ENCODE assay signal across 9 mouse cellular contexts in genomic region chr6:34869225-34869915, GRCm38 (mm10). TPM values are rescaled to one million over a fixed set of nuclear protein-coding genes. Genes with fewer than 3 reads are reported as not detected.
DNase-seq lines count a peak whose midpoint lies in the region; ATAC-seq and TF ChIP-seq lines count a peak whose summit lies in the region.
"Had no signal": no experiment of that assay in that cellular context is flagged by ENCODE, and none has a peak within 500 bp of the region (broad histone marks: within the 10 kb centered on the region; RNA-seq: fewer than 3 reads in every experiment).

No protein-coding gene starts in this region.

- peak; percentile 9 for DNase-seq in midbrain, embryonic 10.5 days (ENCODE audit: low spot score)
- DNase-seq in midbrain, postnatal 0 days (ENCODE audit: low spot score), result no peak
- DNase-seq in thymus, postnatal 36 days, result peak; percentile 44 to 64
- DNase-seq in forebrain, embryonic 14.5 days (ENCODE audit: low spot score), result no peak
- DNase-seq in gastrocnemius, adult 18-20 months (ENCODE audit: low spot score), result no peak
- DNase-seq in Muller cell, postnatal 12 days (ENCODE audit: inconsistent ontology term), result no peak

- whole genome bisulfite sequencing in midbrain, embryonic 10.5 days, result 86% methylated on average over 13 of the region's 13 CpGs
- 84% methylated on average over 13 of the region's 13 CpGs for WGBS in midbrain, postnatal 0 days
- 10% methylated on average over 13 of the region's 13 CpGs for WGBS in liver, embryonic 15.5 days (ENCODE audit: insufficient replicate concordance)
- WGBS in forebrain, embryonic 14.5 days, result 86% methylated on average over 13 of the region's 13 CpGs

- no peak overlapping the region for H3K4me2 ChIP-seq in midbrain, postnatal 0 days (ENCODE audit: low read depth, low read length, poor library complexity, severe bottlenecking)
- H3K4me2 ChIP-seq in liver, embryonic 15.5 days, result peak overlapping the region; percentile 62
- no peak overlapping the region for H3K4me2 ChIP-seq in forebrain, embryonic 14.5 days (ENCODE audit: low read length)
- H3K4me2 ChIP-seq: neural tube, embryonic 13.5 days had no signal

- H3K36me3 ChIP-seq in midbrain, embryonic 10.5 days, result peaks cover 9% of the 10 kb centered on the region
- H3K36me3 ChIP-seq in midbrain, postnatal 0 days (ENCODE audit: insufficient read depth, low read length), result no peaks in the 10 kb centered on the region
- H3K36me3 ChIP-seq in liver, embryonic 15.5 days (replicated peaks), result peaks cover 14% of the 10 kb centered on the region; the same call in 1 of the 2 replicates
- peaks cover 5% of the 10 kb centered on the region; the same call in 1 of the 2 replicates for H3K36me3 ChIP-seq in forebrain, embryonic 14.5 days (ENCODE audit: control insufficient read depth, insufficient read depth, low read length)
- H3K36me3 ChIP-seq: neural tube, embryonic 13.5 days had no signal

- H3K27me3 ChIP-seq in midbrain, embryonic 10.5 days (ENCODE audit: low read depth, poor library complexity, severe bottlenecking), result no peaks in the 10 kb centered on the region
- H3K27me3 ChIP-seq in midbrain, postnatal 0 days (ENCODE audit: insufficient read depth, low read length), result no peaks in the 10 kb centered on the region
- H3K27me3 ChIP-seq in liver, embryonic 15.5 days, result no peaks in the 10 kb centered on the region
- H3K27me3 ChIP-seq in forebrain, embryonic 14.5 days (replicated peaks; ENCODE audit: control insufficient read depth, insufficient read depth, low read length), result no peaks in the 10 kb centered on the region
- H3K27me3 ChIP-seq: neural tube, embryonic 13.5 days had no signal

- H3K4me1 ChIP-seq in midbrain, embryonic 10.5 days, result peaks cover 18% of the 10 kb centered on the region
- no peaks in the 10 kb centered on the region for H3K4me1 ChIP-seq in midbrain, postnatal 0 days (ENCODE audit: insufficient read depth, low read length)
- peaks cover 81% of the 10 kb centered on the region for H3K4me1 ChIP-seq in liver, embryonic 15.5 days (replicated peaks)
- H3K4me1 ChIP-seq in forebrain, embryonic 14.5 days (ENCODE audit: control insufficient read depth, insufficient read depth, low read length), result no peaks in the 10 kb centered on the region
- H3K4me1 ChIP-seq: neural tube, embryonic 13.5 days had no signal

- no peak overlapping the region for H3K9ac ChIP-seq in midbrain, postnatal 0 days (replicated peaks; ENCODE audit: low read length, poor library complexity, severe bottlenecking)
- peak overlapping the region; percentile 19; the same call in 1 of the 2 replicates for H3K9ac ChIP-seq in liver, embryonic 15.5 days
- no peak overlapping the region for H3K9ac ChIP-seq in forebrain, embryonic 14.5 days (ENCODE audit: low read length)
- H3K9ac ChIP-seq: neural tube, embryonic 13.5 days had no signal

- H3K27ac ChIP-seq in midbrain, embryonic 10.5 days (replicated peaks), result peak overlapping the region; percentile 55
- H3K27ac ChIP-seq in midbrain, postnatal 0 days (ENCODE audit: low read depth, low read length), result no peak overlapping the region
- H3K27ac ChIP-seq in liver, embryonic 15.5 days (replicated peaks), result peak overlapping the region; percentile 80
- H3K27ac ChIP-seq in forebrain, embryonic 14.5 days (ENCODE audit: low read depth, low read length), result no peak overlapping the region
- H3K27ac ChIP-seq: neural tube, embryonic 13.5 days had no signal

- no peak for ATAC-seq in midbrain, postnatal 0 days (ENCODE audit: low FRiP score)
- ATAC-seq in erythroid progenitor cell, adult 5-6 weeks (replicated peaks; ENCODE audit: low FRiP score, poor library complexity, severe bottlenecking), result peak; percentile 71
- peak; percentile 54 for ATAC-seq in liver, embryonic 15.5 days (ENCODE audit: insufficient read depth)
- ATAC-seq in forebrain, embryonic 14.5 days, result no peak

- no peaks in the 10 kb centered on the region for H3K9me3 ChIP-seq in midbrain, embryonic 10.5 days (replicated peaks)
- no peaks in the 10 kb centered on the region for H3K9me3 ChIP-seq in midbrain, postnatal 0 days (ENCODE audit: low read length)
- no peaks in the 10 kb centered on the region for H3K9me3 ChIP-seq in liver, embryonic 15.5 days (replicated peaks)
- no peaks in the 10 kb centered on the region for H3K9me3 ChIP-seq in forebrain, embryonic 14.5 days (replicated peaks; ENCODE audit: control insufficient read depth, low read length)
- H3K9me3 ChIP-seq: neural tube, embryonic 13.5 days had no signal

- no peak for TF ChIP-seq CTCF in midbrain, postnatal 0 days (IDR thresholded peaks at IDR 0.05)

- no peak overlapping the region for H3K4me3 ChIP-seq in midbrain, embryonic 10.5 days
- no peak overlapping the region for H3K4me3 ChIP-seq in midbrain, postnatal 0 days (ENCODE audit: low read depth, low read length)
- peak overlapping the region; percentile 29 for H3K4me3 ChIP-seq in liver, embryonic 15.5 days (replicated peaks)
- H3K4me3 ChIP-seq in forebrain, embryonic 14.5 days (ENCODE audit: low read depth, low read length), result no peak overlapping the region
- H3K4me3 ChIP-seq: neural tube, embryonic 13.5 days had no signal

RNA-seq across cellular contexts. Expression of gene Tmem140, which starts 6.4 kb away (rescaled TPM):
- polyA plus RNA-seq in midbrain, embryonic 10.5 days (2016; fragmentation: Nextera tagmentation; extraction: Ambion mirVana), result 1.9 and 2.1 TPM in 2 replicates
- 2.5 and 2.8 TPM in 2 replicates for total RNA-seq in midbrain, postnatal 0 days (2014; rRNA removed)
- 0.46 and 0.67 TPM in 2 replicates for polyA plus RNA-seq in midbrain, postnatal 0 days (2015; fragmentation: Nextera tagmentation; extraction: Ambion mirVana)
- 3.8 TPM in 1 of 2 replicates, not detected in the other for total RNA-seq in erythroid progenitor cell, adult 5-6 weeks (2015; ENCODE audit: low replicate concordance)
- 3.6 and 5.4 TPM in 2 replicates for total RNA-seq in erythroid progenitor cell, adult 5-6 weeks (2017; ENCODE audit: low replicate concordance)
- 5.8 and 8.5 TPM in 2 replicates for polyA plus RNA-seq in liver, embryonic 15.5 days (2015; fragmentation: Nextera tagmentation; extraction: Ambion mirVana)
- polyA plus RNA-seq in forebrain, embryonic 14.5 days (2014; fragmentation: Nextera tagmentation; extraction: Ambion mirVana), result 0.65 and 0.79 TPM in 2 replicates
- total RNA-seq in gastrocnemius, adult 18-20 months (2021), result 10 to 100 TPM; 30.5 to 42.8 TPM

RNA-seq across cellular contexts. Expression of gene Cyren, which starts 8.5 kb away (rescaled TPM):
- 17.0 and 17.7 TPM in 2 replicates for polyA plus RNA-seq in midbrain, embryonic 10.5 days (2016; fragmentation: Nextera tagmentation; extraction: Ambion mirVana)
- total RNA-seq in midbrain, postnatal 0 days (2014; rRNA removed), result 2.8 and 6.0 TPM in 2 replicates
- polyA plus RNA-seq in midbrain, postnatal 0 days (2015; fragmentation: Nextera tagmentation; extraction: Ambion mirVana), result 4.8 and 4.9 TPM in 2 replicates
- total RNA-seq in erythroid progenitor cell, adult 5-6 weeks (2015; ENCODE audit: low replicate concordance), result 6.7 and 10.5 TPM in 2 replicates
- 6.7 and 9.4 TPM in 2 replicates for total RNA-seq in erythroid progenitor cell, adult 5-6 weeks (2017; ENCODE audit: low replicate concordance)
- 5.7 and 6.1 TPM in 2 replicates for polyA plus RNA-seq in liver, embryonic 15.5 days (2015; fragmentation: Nextera tagmentation; extraction: Ambion mirVana)
- 7.9 and 8.0 TPM in 2 replicates for polyA plus RNA-seq in forebrain, embryonic 14.5 days (2014; fragmentation: Nextera tagmentation; extraction: Ambion mirVana)
- total RNA-seq in gastrocnemius, adult 18-20 months (2021), result 1 to 10 TPM; 2.8 to 3.7 TPM

RNA-seq across cellular contexts. Expression of gene Wdr91, which starts 41.3 kb away (rescaled TPM):
- polyA plus RNA-seq in midbrain, embryonic 10.5 days (2016; fragmentation: Nextera tagmentation; extraction: Ambion mirVana), result 11.4 and 13.0 TPM in 2 replicates
- total RNA-seq in midbrain, postnatal 0 days (2014; rRNA removed), result 46.2 and 52.6 TPM in 2 replicates
- 17.7 and 19.1 TPM in 2 replicates for polyA plus RNA-seq in midbrain, postnatal 0 days (2015; fragmentation: Nextera tagmentation; extraction: Ambion mirVana)
- 35.6 and 63.1 TPM in 2 replicates for total RNA-seq in erythroid progenitor cell, adult 5-6 weeks (2015; ENCODE audit: low replicate concordance)
- 74.3 and 74.4 TPM in 2 replicates for total RNA-seq in erythroid progenitor cell, adult 5-6 weeks (2017; ENCODE audit: low replicate concordance)
- polyA plus RNA-seq in liver, embryonic 15.5 days (2015; fragmentation: Nextera tagmentation; extraction: Ambion mirVana), result 10.2 and 11.0 TPM in 2 replicates
- polyA plus RNA-seq in forebrain, embryonic 14.5 days (2014; fragmentation: Nextera tagmentation; extraction: Ambion mirVana), result 11.0 and 12.0 TPM in 2 replicates
- total RNA-seq in gastrocnemius, adult 18-20 months (2021), result 1 to 10 TPM; 4.7 to 6.4 TPM

RNA-seq across cellular contexts. Expression of gene Stra8, which starts 50.6 kb away (rescaled TPM):
- polyA plus RNA-seq in midbrain, embryonic 10.5 days (2016; fragmentation: Nextera tagmentation; extraction: Ambion mirVana), result not detected in 2 replicates
- total RNA-seq in midbrain, postnatal 0 days (2014; rRNA removed), result not detected in 2 replicates
- not detected in 2 replicates for polyA plus RNA-seq in midbrain, postnatal 0 days (2015; fragmentation: Nextera tagmentation; extraction: Ambion mirVana)
- total RNA-seq in erythroid progenitor cell, adult 5-6 weeks (2015; ENCODE audit: low replicate concordance), result not detected in 2 replicates
- not detected in 2 replicates for total RNA-seq in erythroid progenitor cell, adult 5-6 weeks (2017; ENCODE audit: low replicate concordance)
- not detected in 2 replicates for polyA plus RNA-seq in liver, embryonic 15.5 days (2015; fragmentation: Nextera tagmentation; extraction: Ambion mirVana)
- polyA plus RNA-seq in forebrain, embryonic 14.5 days (2014; fragmentation: Nextera tagmentation; extraction: Ambion mirVana), result not detected in 2 replicates
- not detected for total RNA-seq in gastrocnemius, adult 18-20 months (2021)
- polyA plus RNA-seq: neural tube, embryonic 13.5 days had no signal

Comparison
In these comparisons a context has a peak if more than half of its experiments do, and no peak if none do; other contexts are left out.
1. DNase-seq: peak in midbrain, embryonic 10.5 days (single experiment) and thymus, postnatal 36 days (2 of 2); none in midbrain, postnatal 0 days (single experiment), forebrain, embryonic 14.5 days (single experiment), gastrocnemius, adult 18-20 months (single experiment) and Muller cell, postnatal 12 days (single experiment).
2. H3K27ac ChIP-seq: peak in midbrain, embryonic 10.5 days (single experiment) and liver, embryonic 15.5 days (single experiment); none in midbrain, postnatal 0 days (single experiment) and forebrain, embryonic 14.5 days (single experiment).
3. ATAC-seq: peak in erythroid progenitor cell, adult 5-6 weeks (single experiment) and liver, embryonic 15.5 days (single experiment); none in midbrain, postnatal 0 days (single experiment) and forebrain, embryonic 14.5 days (single experiment).